Mouse (Mus musculus) kidney, embryonic 14.5 days (tissue): ENCODE results near the gene Lmbrd2. TPM values are rescaled to one million over a fixed set of nuclear protein-coding genes. Genes with fewer than 3 reads are reported as not detected.
"Not testable (repeated sequence)": the region's sequence is repeated elsewhere in the genome, so short reads cannot be mapped to it uniquely, and the experiment has no call there.

ENCODE experiments used
- ATAC-seq: fragments of 200-750 bp; cut with Nextera tagmentation; 2 replicates; pipeline ENCODE4 v1.8.0; 2017; ENCODE audit warnings: moderate number of reproducible peaks, mild to moderate bottlenecking, moderate TSS enrichment, moderate library complexity; ENCODE audit not compliant: low FRiP score, low TSS enrichment
- H3K27ac ChIP-seq: fragments of 300-500 bp; sonication (generic); 2 replicates; pipeline ENCODE4 v1.5.1; 2014; ENCODE audit warnings: low read depth, mild to moderate bottlenecking, low read length, moderate library complexity, mixed read lengths
- H3K27me3 ChIP-seq: fragments of 300-500 bp; sonication (generic); 2 replicates; pipeline ENCODE4 v1.6.1; 2014; ENCODE audit warnings: mild to moderate bottlenecking, low read length; ENCODE audit not compliant: control insufficient read depth, insufficient read depth
- H3K36me3 ChIP-seq: fragments of 300-500 bp; sonication (generic); 2 replicates; pipeline ENCODE4 v1.6.1; 2014; ENCODE audit warnings: low read length, mixed read lengths; ENCODE audit not compliant: control insufficient read depth, insufficient read depth
- H3K4me1 ChIP-seq: fragments of 300-500 bp; sonication (generic); 2 replicates; pipeline ENCODE4 v1.6.1; 2014; ENCODE audit warnings: low read length, mixed read lengths; ENCODE audit not compliant: control insufficient read depth, insufficient read depth
- H3K4me2 ChIP-seq: fragments of 300-500 bp; sonication (generic); replicated peaks from 2 replicates; pipeline ENCODE4 v1.6.1; 2014; ENCODE audit warnings: low read depth, mild to moderate bottlenecking, low read length
- H3K4me3 ChIP-seq: fragments of 300-500 bp; sonication (generic); 2 replicates; pipeline ENCODE4 v1.5.1; 2014; ENCODE audit warnings: mild to moderate bottlenecking, low read length
- H3K9ac ChIP-seq: fragments of 300-500 bp; sonication (generic); 2 replicates; pipeline ENCODE4 v1.6.1; 2014; ENCODE audit warnings: low read depth, mild to moderate bottlenecking, low read length, moderate library complexity
- H3K9me3 ChIP-seq: fragments of 300-500 bp; sonication (generic); 2 replicates; pipeline ENCODE4 v1.6.1; 2016; ENCODE audit warnings: low read length; ENCODE audit not compliant: control insufficient read depth
- WGBS: fragments of 180-500 bp; shearing (Covaris S2); extraction: QIAGEN DNeasy Blood & Tissue Kit; methylation state at CpG from one replicate; pipeline ENCODE4 v1.1.7; 2014; 5-methylcytosine and 5-hydroxymethylcytosine counted together
- polyA plus RNA-seq: library from polyadenylated mRNA; unstranded; fragments of >200 nt; fragmentation: Nextera tagmentation; extraction: Ambion mirVana; gene quantifications from 2 replicates; pipeline ENCODE4 v1.2.1, GENCODE M21; 2014

The Lmbrd2 gene
- polyA plus RNA-seq, 1 experiment from 2014 or later, result 5.8 TPM

- not testable (repeated sequence) for H3K36me3 ChIP-seq, H3K27me3 ChIP-seq, H3K4me2 ChIP-seq, H3K9ac ChIP-seq, H3K4me3 ChIP-seq, ATAC-seq, H3K4me1 ChIP-seq, H3K9me3 ChIP-seq, H3K27ac ChIP-seq
- WGBS, result 88% methylated on average over 4 of the region's 4 CpGs
Measured at GRCm38 (mm10) chr15:9230917-9231316, 90.6 kb downstream of the Lmbrd2 start.

GRCm38 (mm10) chr15:9246345-9246744 is 106.0 kb downstream of the Lmbrd2 start:
- H3K36me3 ChIP-seq, result no peaks in the 10 kb centered on the region
- H3K4me2 ChIP-seq, result no peak overlapping the region
- no peak overlapping the region for H3K9ac ChIP-seq
- no peaks in the 10 kb centered on the region for H3K4me1 ChIP-seq
- no peaks in the 10 kb centered on the region for H3K27me3 ChIP-seq
- no peaks in the 10 kb centered on the region for H3K9me3 ChIP-seq
- no peak overlapping the region for H3K27ac ChIP-seq
- H3K4me3 ChIP-seq, result no peak overlapping the region
- no peak for ATAC-seq

Other genes with a start within 250 kb of the Lmbrd2 start
- 0.69 and 1.2 TPM in 2 replicates for gene Ranbp3l, start 172.6 kb upstream of the Lmbrd2 start, polyA plus RNA-seq
- 19.5 and 33.0 TPM in 2 replicates for gene Nadk2, start 69.3 kb upstream of the Lmbrd2 start, polyA plus RNA-seq
- 73.2 and 104 TPM in 2 replicates for gene Skp2, start 14.9 kb downstream of the Lmbrd2 start, polyA plus RNA-seq
- gene Ugt3a1, start 136.3 kb downstream of the Lmbrd2 start, polyA plus RNA-seq, result not detected in 2 replicates
- gene Ugt3a2, start 195.0 kb downstream of the Lmbrd2 start, polyA plus RNA-seq, result not detected in 2 replicates